Mouse (Mus musculus) liver, embryonic 12.5 days (tissue): ENCODE measurements around the gene Tbc1d22a. TPM values are rescaled to one million over a fixed set of nuclear protein-coding genes. Genes with fewer than 3 reads are reported as not detected.

Experiments used
- ATAC-seq: fragments of 200-750 bp; cut with Nextera tagmentation; 2 replicates; pipeline ENCODE4 v1.8.0; 2017; ENCODE audit warnings: moderate number of reproducible peaks, mild to moderate bottlenecking, moderate library complexity
- H3K27ac ChIP-seq: fragments of 300-500 bp; sonication (generic); 2 replicates; pipeline ENCODE4 v1.5.1; 2016; ENCODE audit warnings: mild to moderate bottlenecking
- H3K27me3 ChIP-seq: fragments of 300-500 bp; sonication (generic); replicated peaks from 2 replicates; pipeline ENCODE4 v1.6.1; 2016; ENCODE audit warnings: mild to moderate bottlenecking, moderate library complexity
- H3K36me3 ChIP-seq: fragments of 300-500 bp; sonication (generic); 2 replicates; pipeline ENCODE4 v1.6.1; 2016; ENCODE audit warnings: mild to moderate bottlenecking, moderate library complexity
- H3K4me1 ChIP-seq: fragments of 300-500 bp; sonication (generic); 2 replicates; pipeline ENCODE4 v1.6.1; 2016
- H3K4me2 ChIP-seq: fragments of 300-500 bp; sonication (generic); 2 replicates; pipeline ENCODE4 v1.6.1; 2016; ENCODE audit warnings: mild to moderate bottlenecking, moderate library complexity
- H3K4me3 ChIP-seq: fragments of 300-500 bp; sonication (generic); 2 replicates; pipeline ENCODE4 v1.5.1; 2016; ENCODE audit warnings: mild to moderate bottlenecking, moderate library complexity
- H3K9ac ChIP-seq: fragments of 300-500 bp; sonication (generic); 2 replicates; pipeline ENCODE4 v1.6.1; 2016; ENCODE audit warnings: mild to moderate bottlenecking, moderate library complexity
- H3K9me3 ChIP-seq: fragments of 300-500 bp; sonication (generic); replicated peaks from 2 replicates; pipeline ENCODE4 v1.6.1; 2016; ENCODE audit warnings: mild to moderate bottlenecking, moderate library complexity
- WGBS: fragments of 180-500 bp; shearing (Covaris S2); methylation state at CpG from one replicate; pipeline ENCODE4 v1.1.7; 2016; ENCODE audit not compliant: insufficient replicate concordance; 5-methylcytosine and 5-hydroxymethylcytosine counted together
- polyA plus RNA-seq: library from polyadenylated mRNA; unstranded; fragments of >200 nt; fragmentation: Nextera tagmentation; extraction: Ambion mirVana; gene quantifications from 2 replicates; pipeline ENCODE4 v1.2.1, GENCODE M21; 2016

Gene Tbc1d22a
- polyA plus RNA-seq, 1 experiment from 2014 or later: 9.2 TPM

GRCm38 (mm10) chr15:86229623-86230022 lies 15.4 kb downstream of the Tbc1d22a start:
- H3K4me1 ChIP-seq: peaks cover 26% of the 10 kb centered on the region
- no peaks in the 10 kb centered on the region for H3K27me3 ChIP-seq
- ATAC-seq: no peak
- H3K4me2 ChIP-seq: no peak overlapping the region
- WGBS: 72% methylated on average over 11 of the region's 11 CpGs
- no peak overlapping the region for H3K4me3 ChIP-seq
- H3K9ac ChIP-seq: no peak overlapping the region
- no peak overlapping the region for H3K27ac ChIP-seq
- H3K9me3 ChIP-seq: no peaks in the 10 kb centered on the region
- peaks cover under 1% of the 10 kb centered on the region; the same call in 1 of the 2 replicates for H3K36me3 ChIP-seq

- H3K27me3 ChIP-seq: no peaks in the 10 kb centered on the region
- 75% methylated on average over 1 of the region's 1 CpGs for WGBS
- peaks cover 23% of the 10 kb centered on the region for H3K4me1 ChIP-seq
- H3K36me3 ChIP-seq: peaks cover 13% of the 10 kb centered on the region
- no peak overlapping the region for H3K4me2 ChIP-seq
- no peak for ATAC-seq
- no peak overlapping the region for H3K27ac ChIP-seq
- no peak overlapping the region for H3K9ac ChIP-seq
- H3K9me3 ChIP-seq: no peaks in the 10 kb centered on the region
- H3K4me3 ChIP-seq: no peak overlapping the region
Observed at GRCm38 (mm10) chr15:86231170-86231569, 16.9 kb downstream of the Tbc1d22a start.

DNA sequence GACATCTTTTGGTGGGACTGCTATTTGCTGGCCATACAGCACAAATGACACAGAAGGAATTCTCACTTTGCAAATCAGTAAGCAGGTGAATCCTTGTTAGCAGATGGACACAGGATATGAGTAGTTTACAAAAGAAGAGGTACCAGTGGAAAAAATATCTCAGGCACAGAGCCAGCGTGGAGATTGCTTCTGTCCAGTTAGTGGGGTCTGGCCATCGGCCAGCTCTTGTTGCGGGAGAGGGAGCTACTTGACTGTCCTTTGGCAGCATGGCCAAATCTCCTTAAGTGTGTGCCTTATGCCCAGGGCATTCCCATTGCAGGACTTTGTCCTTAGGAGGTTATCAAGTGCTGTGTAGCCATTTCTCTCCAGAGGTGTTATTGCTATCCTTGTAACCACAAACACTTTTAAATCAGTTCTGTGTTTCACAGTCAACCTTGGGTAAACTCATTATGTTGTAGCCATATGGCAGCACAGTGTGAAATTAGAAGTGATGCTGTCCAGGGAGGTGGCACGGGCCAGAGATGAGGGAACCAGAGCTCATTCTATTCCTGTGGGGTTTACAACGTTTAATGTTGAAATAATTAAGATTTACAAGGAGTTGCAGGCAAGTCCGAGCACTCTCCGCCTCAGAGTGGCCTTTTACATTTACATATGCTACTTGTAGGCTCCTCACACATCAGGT lies 17.7 kb downstream of the Tbc1d22a start:
- no peak overlapping the region for H3K4me2 ChIP-seq
- no peak for ATAC-seq
- no peak overlapping the region for H3K27ac ChIP-seq
- H3K4me1 ChIP-seq: peaks cover 23% of the 10 kb centered on the region
- no peaks in the 10 kb centered on the region for H3K27me3 ChIP-seq
- 67% methylated on average over 7 of the region's 7 CpGs for WGBS
- no peak overlapping the region for H3K9ac ChIP-seq
- H3K9me3 ChIP-seq: no peaks in the 10 kb centered on the region
- peaks cover 13% of the 10 kb centered on the region for H3K36me3 ChIP-seq
- no peak overlapping the region for H3K4me3 ChIP-seq

DNA sequence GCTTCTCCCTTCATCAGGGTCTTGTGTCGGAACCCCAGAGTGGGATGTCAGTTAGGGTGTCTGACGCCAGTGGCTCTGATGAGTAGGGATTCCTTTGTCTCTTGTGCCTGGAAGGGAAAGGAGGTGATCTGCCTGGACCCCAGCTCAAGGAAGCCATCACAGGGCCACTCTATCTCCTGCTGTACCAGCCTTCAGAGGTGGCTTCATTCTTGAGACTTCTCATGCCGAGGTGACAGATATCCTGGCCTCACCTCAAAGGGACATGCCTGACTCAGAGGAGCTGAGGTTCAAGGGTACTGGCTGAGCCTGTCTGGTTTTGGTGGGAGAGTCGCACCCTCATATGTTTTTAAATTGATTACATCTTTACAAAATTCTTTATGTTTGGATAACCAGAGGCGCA lies 19.7 kb downstream of the Tbc1d22a start:
- Histone ChIP-seq H3K27me3 (no peaks in the 10 kb centered on the region), H3K4me3 (no peak overlapping the region), H3K36me3 (peaks cover 14% of the 10 kb centered on the region), H3K9ac (no peak overlapping the region), H3K4me2 (no peak overlapping the region), H3K4me1 (peaks cover 15% of the 10 kb centered on the region), H3K27ac (no peak overlapping the region), H3K9me3 (no peaks in the 10 kb centered on the region)
- no peak for ATAC-seq
- WGBS: 78% methylated on average over 5 of the region's 5 CpGs

DNA sequence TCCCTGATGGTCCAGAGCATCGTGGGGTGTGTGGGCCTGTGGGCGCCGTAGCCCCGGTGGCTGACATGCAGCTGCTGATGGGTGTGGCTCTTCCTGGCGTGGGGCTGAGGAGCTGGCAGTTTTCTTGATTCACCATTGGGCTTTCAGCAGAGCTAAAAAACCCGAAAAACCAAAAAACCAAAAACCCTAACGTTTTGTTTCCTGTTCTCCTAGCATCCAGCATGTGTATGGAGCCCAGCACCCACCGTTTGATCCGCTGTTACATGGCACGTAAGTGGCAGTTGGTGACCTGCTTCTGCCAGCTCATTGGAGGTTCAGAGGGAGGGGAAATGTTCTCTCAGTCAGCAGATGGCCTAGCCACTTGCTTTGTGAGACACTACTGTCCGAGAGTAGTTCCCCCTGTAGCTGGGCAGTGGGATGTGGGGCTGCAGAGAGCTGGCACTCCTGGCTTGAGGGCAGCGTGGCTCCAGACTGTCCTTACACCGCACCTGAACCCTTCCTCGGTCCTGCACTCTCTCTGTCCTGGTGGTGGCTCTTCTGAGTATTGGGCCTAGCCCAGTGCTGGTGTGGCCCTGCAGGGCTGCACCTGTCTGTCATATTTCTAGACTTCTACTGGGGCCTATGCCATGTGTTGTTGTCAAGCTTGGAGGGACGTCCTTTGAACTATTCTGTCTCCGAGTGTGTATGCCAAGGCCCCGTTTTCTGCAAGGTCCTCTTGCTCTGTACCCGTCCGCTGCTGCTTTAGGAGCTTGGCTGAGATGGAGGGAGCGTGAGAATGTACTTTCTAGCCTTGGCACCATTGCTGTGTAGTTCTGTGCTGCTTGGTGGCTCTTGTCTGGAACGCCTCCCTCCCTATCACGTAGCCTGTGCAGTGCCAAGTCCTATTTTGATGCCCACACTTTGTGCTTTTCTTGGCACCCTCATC lies 20.5 kb downstream of the Tbc1d22a start:
- no peaks in the 10 kb centered on the region for H3K27me3 ChIP-seq
- ATAC-seq: no peak
- H3K4me3 ChIP-seq: no peak overlapping the region
- no peak overlapping the region for H3K9ac ChIP-seq
- peaks cover 17% of the 10 kb centered on the region for H3K36me3 ChIP-seq
- H3K4me1 ChIP-seq: peaks cover 7% of the 10 kb centered on the region
- H3K27ac ChIP-seq: no peak overlapping the region
- no peak overlapping the region for H3K4me2 ChIP-seq
- 69% methylated on average over 22 of the region's 22 CpGs for whole genome bisulfite sequencing
- no peaks in the 10 kb centered on the region for H3K9me3 ChIP-seq

DNA sequence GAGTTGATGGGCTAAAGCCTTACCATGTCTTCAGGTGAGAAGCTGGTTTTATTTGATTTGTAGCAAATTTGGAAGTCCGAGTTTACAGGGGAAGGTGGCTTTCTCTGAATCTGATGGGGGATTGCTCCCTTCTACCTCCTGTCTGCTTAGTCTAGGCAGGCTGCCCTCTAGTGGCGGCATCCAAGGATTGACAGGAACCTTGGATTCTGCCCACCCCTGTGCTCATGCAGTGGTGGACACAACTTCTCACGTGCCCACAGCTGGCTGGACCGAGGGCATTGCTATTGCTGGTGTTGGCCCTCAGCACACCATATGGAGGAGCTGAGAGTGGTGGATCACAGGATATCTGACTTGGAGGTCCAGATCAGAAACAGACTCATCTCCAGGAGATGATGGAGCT lies 22.0 kb downstream of the Tbc1d22a start:
- Histone ChIP-seq H3K27ac (no peak overlapping the region), H3K4me3 (no peak overlapping the region), H3K4me1 (peaks cover 5% of the 10 kb centered on the region; the same call in 1 of the 2 replicates), H3K36me3 (peaks cover 25% of the 10 kb centered on the region), H3K4me2 (no peak overlapping the region), H3K27me3 (no peaks in the 10 kb centered on the region), H3K9ac (no peak overlapping the region), H3K9me3 (no peaks in the 10 kb centered on the region)
- no peak for ATAC-seq
- 24% methylated on average over 4 of the region's 4 CpGs for WGBS

- no peak overlapping the region for H3K4me2 ChIP-seq
- WGBS: 81% methylated on average over 3 of the region's 3 CpGs
- peaks cover 32% of the 10 kb centered on the region for H3K36me3 ChIP-seq
- no peak overlapping the region for H3K4me3 ChIP-seq
- H3K9me3 ChIP-seq: no peaks in the 10 kb centered on the region
- no peak for ATAC-seq
- no peak overlapping the region for H3K27ac ChIP-seq
- H3K4me1 ChIP-seq: peaks cover 5% of the 10 kb centered on the region; the same call in 1 of the 2 replicates
- no peaks in the 10 kb centered on the region for H3K27me3 ChIP-seq
- no peak overlapping the region for H3K9ac ChIP-seq
Observed at GRCm38 (mm10) chr15:86238076-86238475, 23.8 kb downstream of the Tbc1d22a start.

GRCm38 (mm10) chr15:86239068-86239467 lies 24.8 kb downstream of the Tbc1d22a start:
- Histone ChIP-seq H3K27ac (no peak overlapping the region), H3K4me3 (no peak overlapping the region), H3K9ac (no peak overlapping the region), H3K4me2 (no peak overlapping the region), H3K27me3 (no peaks in the 10 kb centered on the region), H3K36me3 (peaks cover 32% of the 10 kb centered on the region), H3K4me1 (peaks cover 5% of the 10 kb centered on the region; the same call in 1 of the 2 replicates), H3K9me3 (no peaks in the 10 kb centered on the region)
- no peak for ATAC-seq
- WGBS: 77% methylated on average over 6 of the region's 6 CpGs

- H3K27ac ChIP-seq: no peak overlapping the region
- no peaks in the 10 kb centered on the region for H3K9me3 ChIP-seq
- peaks cover 30% of the 10 kb centered on the region for H3K36me3 ChIP-seq
- H3K4me1 ChIP-seq: no peaks in the 10 kb centered on the region
- no peaks in the 10 kb centered on the region for H3K27me3 ChIP-seq
- H3K4me2 ChIP-seq: no peak overlapping the region
- no peak overlapping the region for H3K4me3 ChIP-seq
- H3K9ac ChIP-seq: no peak overlapping the region
- ATAC-seq: no peak
- WGBS: 39% methylated on average over 10 of the region's 10 CpGs
Observed at GRCm38 (mm10) chr15:86239801-86240200, 25.5 kb downstream of the Tbc1d22a start.

DNA sequence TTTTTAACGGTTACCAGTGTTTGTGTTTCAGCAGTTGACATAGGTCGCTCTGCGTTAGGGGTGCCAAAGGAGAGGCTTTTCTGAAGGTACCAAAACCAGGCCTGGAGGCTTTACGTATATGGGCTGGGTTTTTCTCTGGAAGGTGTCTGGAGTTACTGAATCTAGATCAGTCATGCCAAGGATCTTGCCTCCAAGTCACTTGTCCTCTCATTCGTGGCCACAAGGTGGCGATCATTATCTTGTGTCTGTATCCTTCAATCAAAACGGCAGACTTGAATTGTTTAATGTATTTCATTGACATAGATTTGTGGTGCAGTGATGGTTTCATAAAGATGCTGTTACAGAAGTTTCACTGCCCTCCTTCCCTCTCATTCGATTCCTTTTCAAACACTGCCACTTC lies 29.4 kb downstream of the Tbc1d22a start:
- Histone ChIP-seq H3K36me3 (peaks cover 23% of the 10 kb centered on the region), H3K4me3 (no peak overlapping the region), H3K9ac (no peak overlapping the region), H3K4me2 (no peak overlapping the region), H3K27ac (no peak overlapping the region), H3K27me3 (no peaks in the 10 kb centered on the region), H3K9me3 (no peaks in the 10 kb centered on the region), H3K4me1 (no peaks in the 10 kb centered on the region)
- 45% methylated on average over 8 of the region's 8 CpGs for WGBS
- no peak for ATAC-seq

DNA sequence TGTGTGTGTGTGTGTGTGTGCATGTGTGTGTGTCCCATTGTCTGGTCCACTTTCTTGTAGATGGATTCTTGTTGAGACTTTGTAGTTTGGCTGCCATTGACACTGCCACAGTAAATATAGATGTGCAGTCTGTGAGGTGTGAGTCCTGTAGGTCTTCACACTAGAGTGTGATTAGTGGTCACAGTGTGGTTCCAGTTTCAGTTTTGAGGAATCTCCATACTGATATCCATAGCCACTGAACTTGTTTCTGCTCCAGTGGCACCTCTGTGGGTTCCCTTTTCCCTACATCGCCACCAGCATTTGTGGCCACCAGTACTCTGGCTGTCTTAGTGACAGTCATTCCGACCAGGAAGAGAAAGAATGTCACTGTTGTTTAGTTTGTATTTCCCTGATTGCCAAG lies 30.1 kb downstream of the Tbc1d22a start:
- 77% methylated on average over 2 of the region's 2 CpGs for WGBS
- no peaks in the 10 kb centered on the region for H3K27me3 ChIP-seq
- H3K4me1 ChIP-seq: no peaks in the 10 kb centered on the region
- ATAC-seq: no peak
- H3K9ac ChIP-seq: no peak overlapping the region
- peaks cover 19% of the 10 kb centered on the region for H3K36me3 ChIP-seq
- no peak overlapping the region for H3K27ac ChIP-seq
- H3K4me3 ChIP-seq: no peak overlapping the region
- H3K9me3 ChIP-seq: no peaks in the 10 kb centered on the region
- H3K4me2 ChIP-seq: no peak overlapping the region

GRCm38 (mm10) chr15:86250269-86250668 lies 36.0 kb downstream of the Tbc1d22a start:
- Histone ChIP-seq H3K9ac (no peak overlapping the region), H3K27ac (no peak overlapping the region), H3K4me2 (no peak overlapping the region), H3K36me3 (peaks cover 7% of the 10 kb centered on the region), H3K9me3 (no peaks in the 10 kb centered on the region), H3K4me1 (no peaks in the 10 kb centered on the region), H3K4me3 (no peak overlapping the region), H3K27me3 (no peaks in the 10 kb centered on the region)
- WGBS: 55% methylated on average over 9 of the region's 9 CpGs
- ATAC-seq: no peak
